Mouse (Mus musculus) neutrophil, adult 5-6 weeks (primary cell): ENCODE results near the gene Gys1. TPM values are rescaled to one million over a fixed set of nuclear protein-coding genes. Genes with fewer than 3 reads are reported as not detected.
"Not testable (repeated sequence)": the region's sequence is repeated elsewhere in the genome, so short reads cannot be mapped to it uniquely, and the experiment has no call there.

ENCODE experiments used
- ATAC-seq: fragments of 151-379, 151-347 bp; 2 replicates; pipeline ENCODE4 v1.8.0; 2017; ENCODE audit warnings: mild to moderate bottlenecking, moderate TSS enrichment; ENCODE audit not compliant: insufficient number of reproducible peaks, poor library complexity, low FRiP score, severe bottlenecking; ENCODE audit errors: extremely low read depth
- total RNA-seq: library from RNA; stranded (forward); fragments of 200-1000 nt; gene quantifications from 2 replicates; pipeline ENCODE4 v1.2.3, GENCODE M21; 2017

Gys1 gene
- total RNA-seq, 1 experiment from 2014 or later = 9.9 TPM

DNA sequence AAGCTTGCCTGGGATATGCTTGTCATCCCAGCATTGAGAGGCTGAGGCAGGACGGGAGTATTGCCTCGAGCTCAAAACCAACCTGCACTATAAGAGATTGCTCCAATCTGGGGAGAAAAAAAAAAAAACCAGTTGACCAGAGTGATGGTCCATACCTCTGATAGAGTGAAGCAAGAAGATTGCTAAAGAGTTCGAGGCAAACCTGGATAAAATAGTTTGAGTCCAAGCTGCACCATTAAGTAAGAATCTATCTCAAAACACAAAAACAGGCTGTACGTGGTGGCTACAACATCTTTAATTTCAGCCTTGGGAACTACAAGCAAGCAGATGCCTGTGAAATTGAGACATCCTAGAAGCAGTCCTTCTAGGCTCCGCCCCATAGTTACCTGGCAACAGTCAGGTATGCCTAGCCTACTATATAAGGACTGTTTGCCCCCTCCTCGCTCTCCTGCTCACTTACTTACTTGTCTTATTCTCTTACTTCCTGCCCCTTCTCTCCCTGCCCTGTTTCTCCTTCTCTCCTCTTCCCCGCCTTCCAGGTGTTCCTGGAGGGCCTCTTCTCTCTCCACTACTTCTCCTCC lies 32.5 kb downstream of the Gys1 start:
- no peak for ATAC-seq

- ATAC-seq = peak; percentile 73
Observed at GRCm38 (mm10) chr7:45470869-45471268, 36.2 kb downstream of the Gys1 start.

DNA sequence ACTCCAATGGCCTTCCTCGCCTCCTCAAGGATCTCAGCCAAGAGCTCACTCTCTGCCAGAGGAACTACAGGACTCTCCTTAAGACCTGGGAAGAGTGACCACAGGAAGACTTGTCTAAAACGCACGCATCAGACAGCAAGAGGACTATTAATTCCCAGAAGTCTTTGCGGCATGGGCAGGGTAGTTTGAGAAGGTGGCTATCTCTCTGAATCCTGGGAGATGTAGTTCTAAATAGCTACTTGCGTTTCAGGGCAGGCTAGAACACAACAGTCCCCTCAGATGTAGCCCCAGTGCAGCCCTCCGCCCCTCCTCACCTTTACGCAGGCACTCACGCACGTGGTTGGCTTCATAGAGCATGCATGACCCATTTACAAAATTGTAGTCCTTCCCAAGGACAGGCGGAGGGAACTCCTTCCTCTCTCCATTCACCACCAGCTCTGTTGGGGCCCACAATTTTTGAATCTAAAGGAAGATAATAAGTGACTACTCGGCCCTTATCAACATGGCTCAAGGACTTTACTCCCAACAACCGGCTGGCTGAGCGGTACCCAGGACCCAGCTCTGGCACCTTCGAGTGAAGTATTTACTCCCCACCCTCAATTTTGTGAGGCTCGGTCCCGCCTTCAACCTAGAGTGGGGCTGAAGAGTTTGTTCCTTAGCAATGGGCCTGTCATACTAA lies 40.8 kb downstream of the Gys1 start:
- no peak for ATAC-seq

- no peak for ATAC-seq
Observed at GRCm38 (mm10) chr7:45476453-45476852, 41.8 kb downstream of the Gys1 start.

DNA sequence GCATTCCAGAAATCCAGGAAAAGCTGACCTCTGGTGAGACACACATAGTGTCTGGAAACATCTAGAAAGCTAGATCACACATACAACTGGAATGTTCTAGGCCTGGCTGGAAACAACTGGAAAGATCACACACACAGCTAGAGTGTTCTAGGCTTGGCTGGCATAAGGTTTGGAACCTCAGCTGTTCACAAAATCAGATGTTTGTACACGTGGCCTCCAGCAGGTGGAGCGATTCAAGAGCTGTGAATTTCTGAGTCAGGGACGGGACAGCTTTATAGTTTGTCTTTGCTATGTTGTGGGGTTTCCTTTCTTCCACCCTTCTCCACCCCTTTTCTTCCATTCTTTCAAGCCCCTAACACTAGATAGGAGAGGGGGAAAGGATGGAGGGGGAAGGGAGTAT lies 42.4 kb downstream of the Gys1 start:
- ATAC-seq = peak; percentile 71

- ATAC-seq = no peak
Observed at GRCm38 (mm10) chr7:45478774-45479173, 44.1 kb downstream of the Gys1 start.

- ATAC-seq = not testable (repeated sequence)
Observed at GRCm38 (mm10) chr7:45480310-45480709, 45.7 kb downstream of the Gys1 start.

GRCm38 (mm10) chr7:45481374-45481927 lies 46.8 kb downstream of the Gys1 start, which contains the start of gene Tulp2:
Gene Tulp2 (plus strand): TSS chr7:45481877.
- ATAC-seq = peak; percentile 61; the same call in 1 of the 2 replicates

- no peak for ATAC-seq
Observed at GRCm38 (mm10) chr7:45482166-45482565, 47.5 kb downstream of the Gys1 start.

DNA sequence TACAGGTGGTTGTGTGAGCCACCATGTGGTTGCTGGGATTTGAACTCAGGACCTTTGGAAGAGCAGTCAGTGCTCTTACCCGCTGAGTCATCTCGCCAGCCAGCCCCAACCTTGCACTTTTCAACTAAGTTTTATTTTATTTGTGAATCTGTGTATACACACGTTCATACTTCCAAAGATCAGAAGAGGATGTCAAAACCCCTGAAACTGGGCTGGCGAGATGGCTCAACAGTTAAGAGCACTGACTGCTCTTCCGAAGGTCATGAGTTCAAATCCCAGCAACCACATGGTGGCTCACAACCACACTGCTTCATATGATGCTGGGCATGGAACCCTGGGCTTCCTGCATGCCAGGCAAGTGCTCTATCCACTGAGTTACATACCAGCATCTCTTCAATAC lies 50.3 kb downstream of the Gys1 start:
- not testable (repeated sequence) for ATAC-seq

- ATAC-seq = no peak
Observed at GRCm38 (mm10) chr7:45486158-45486557, 51.5 kb downstream of the Gys1 start.

GRCm38 (mm10) chr7:45486761-45487415 lies 52.2 kb downstream of the Gys1 start, which contains the start of gene Gm45808:
Gene Gm45808 (minus strand): TSS chr7:45486811.
- ATAC-seq = no peak

DNA sequence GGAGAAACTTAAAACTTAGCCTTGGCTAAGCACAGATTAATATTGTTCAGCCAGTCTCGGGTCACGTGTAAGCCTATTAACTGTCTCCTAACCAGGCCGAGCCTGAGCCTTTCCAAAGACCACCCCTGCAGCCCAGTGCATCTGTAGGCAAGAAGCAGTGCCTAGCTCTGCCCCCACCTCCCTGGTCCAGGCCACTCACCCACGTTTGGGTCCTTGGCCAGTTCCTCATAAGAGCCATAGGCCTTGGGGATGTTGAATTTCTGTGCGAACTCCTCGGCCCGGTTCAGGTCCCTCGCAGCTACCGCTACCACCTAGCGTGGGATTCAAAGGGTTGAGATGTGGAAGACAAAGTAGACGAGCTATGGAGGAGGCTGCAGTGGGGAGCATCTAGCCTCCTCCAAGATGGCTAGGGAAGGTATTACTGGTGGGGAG lies 53.2 kb downstream of the Gys1 start:
- no peak for ATAC-seq

DNA sequence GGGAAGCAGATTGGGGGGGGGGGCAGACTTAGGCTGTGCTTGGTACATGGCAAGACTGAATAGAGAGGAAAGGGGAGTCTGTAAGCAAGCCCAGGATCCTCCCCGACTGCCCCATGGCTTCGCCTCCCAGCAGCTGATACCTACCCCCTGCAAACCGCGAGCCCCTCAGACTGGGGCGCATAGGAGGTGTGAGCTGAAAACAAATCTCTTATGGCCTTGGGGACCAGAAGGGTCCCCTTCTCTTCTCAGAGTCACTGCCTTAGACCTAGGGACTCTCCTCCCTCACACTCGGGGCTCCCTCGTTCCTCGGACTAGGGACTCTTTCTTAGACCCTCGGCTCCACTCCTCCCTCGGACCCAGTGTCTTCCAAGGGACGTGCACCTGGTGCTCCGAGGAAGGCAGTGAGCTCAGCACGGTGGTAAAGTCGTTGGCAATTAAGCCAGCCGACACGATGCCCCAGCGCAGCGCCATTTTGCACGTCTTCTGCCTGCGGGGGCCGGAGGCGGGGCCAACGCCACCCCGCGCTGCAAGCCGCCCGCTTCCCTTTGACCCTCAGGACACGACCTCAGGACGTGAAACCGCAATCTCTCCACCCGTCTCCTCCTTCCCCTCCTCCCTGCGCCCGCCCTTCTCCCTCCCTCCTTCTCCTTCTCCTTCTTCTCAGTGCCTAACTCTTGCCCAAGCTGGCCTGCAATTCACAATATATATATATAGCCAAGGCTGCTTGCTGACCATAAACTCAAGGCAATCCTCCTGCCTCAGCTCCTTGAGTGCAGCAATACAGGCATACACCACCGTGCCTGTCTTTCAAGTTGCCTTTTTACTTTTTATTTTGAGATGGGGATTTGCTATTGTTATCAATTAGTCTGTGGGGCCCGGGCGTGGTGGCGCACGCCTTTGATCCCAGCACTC lies 53.9 kb downstream of the Gys1 start, which contains the start of gene Dhdh:
Gene Dhdh, minus strand, starts transcription at position 513 of the 912 bp plus-strand sequence.
- peak; percentile 60 for ATAC-seq

GRCm38 (mm10) chr7:45489578-45489977 lies 54.9 kb downstream of the Gys1 start:
- ATAC-seq = no peak

DNA sequence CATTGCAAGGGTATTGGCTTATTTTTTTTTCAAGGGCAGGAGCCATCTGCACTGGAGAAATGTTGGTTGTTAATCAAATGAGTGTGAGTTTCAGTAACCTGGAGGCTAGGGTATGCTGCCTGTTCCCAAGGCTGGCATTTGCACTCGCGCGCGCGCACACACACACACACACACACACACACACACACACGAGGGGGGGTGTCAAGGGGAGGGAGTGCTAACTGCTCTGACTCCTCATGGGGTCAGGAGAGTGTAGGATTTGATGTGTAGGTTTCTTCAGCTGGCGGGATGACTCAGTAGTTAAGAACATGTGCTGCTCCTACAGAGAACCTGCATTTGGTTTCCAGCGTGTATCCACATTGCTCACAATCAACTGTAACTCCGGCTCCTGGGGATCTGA lies 56.2 kb downstream of the Gys1 start:
- ATAC-seq = no peak

GRCm38 (mm10) chr7:45491264-45491663 lies 56.6 kb downstream of the Gys1 start:
- ATAC-seq = no peak

- ATAC-seq = no peak
Observed at GRCm38 (mm10) chr7:45492225-45492844, 57.7 kb downstream of the Gys1 start.
